Mouse (Mus musculus) CH12.LX (cell line): ENCODE results near the gene Rexo1. TPM values are rescaled to one million over a fixed set of nuclear protein-coding genes. Genes with fewer than 3 reads are reported as not detected.

ENCODE experiments used
- DNase-seq: peaks from one replicate; pipeline ENCODE4 v3.0.0-alpha.2; 2013; ENCODE audit errors: extremely low read depth
- H3K27ac ChIP-seq: 2 replicates; pipeline ENCODE4 v1.5.1; 2012; ENCODE audit warnings: low read depth, mild to moderate bottlenecking, control low read depth, moderate library complexity; ENCODE audit not compliant: insufficient read depth
- H3K27me3 ChIP-seq: replicated peaks from 2 replicates; pipeline ENCODE3; 2012; ENCODE audit warnings: inconsistent platforms
- H3K36me3 ChIP-seq, 2 experiments: replicated peaks in 1 of 2; 2 replicates each; pipeline versions ENCODE3 to v1.6.1; 2012; ENCODE audit warnings: inconsistent platforms in 1 of 2, low read length in 1 of 2, mild to moderate bottlenecking in 1 of 2, mixed read lengths in 1 of 2, moderate library complexity in 1 of 2; ENCODE audit not compliant: control insufficient read depth in 1 of 2, insufficient read depth in 1 of 2
- H3K4me1 ChIP-seq, 2 experiments: 2 replicates each; pipeline ENCODE4 v1.6.1; 2012; ENCODE audit warnings: inconsistent platforms in 1 of 2, moderate library complexity in 1 of 2; ENCODE audit not compliant: insufficient read depth in 2 of 2, control insufficient read depth in 1 of 2
- H3K4me2 ChIP-seq: 2 replicates; pipeline ENCODE4 v1.6.1; 2012; ENCODE audit warnings: low read depth, mild to moderate bottlenecking, control low read depth; ENCODE audit not compliant: poor library complexity, insufficient read depth, severe bottlenecking
- H3K4me3 ChIP-seq, 3 experiments: fragments of 150-350 bp in 1 of 3; sonication (generic) in 1 of 3; replicated peaks in 1 of 3; 2 replicates each; pipeline versions ENCODE3 to v1.5.1; 2011 to 2012; ENCODE audit warnings: low read depth in 2 of 3, low read length in 2 of 3, mild to moderate bottlenecking in 2 of 3, moderate library complexity in 2 of 3, control low read depth in 1 of 3, improper control_type of control experiment in 1 of 3, inconsistent platforms in 1 of 3, mixed read lengths in 1 of 3; ENCODE audit not compliant: poor library complexity in 1 of 3
- H3K79me2 ChIP-seq: replicated peaks from 2 replicates; pipeline ENCODE4 v1.6.1; 2012; ENCODE audit warnings: mild to moderate bottlenecking, moderate library complexity; ENCODE audit not compliant: control insufficient read depth, poor library complexity, insufficient read depth, severe bottlenecking; ENCODE audit errors: extremely low read depth
- H3K9ac ChIP-seq: 2 replicates; pipeline ENCODE4 v1.6.1; 2012; ENCODE audit warnings: low read depth, mild to moderate bottlenecking, control low read depth, moderate library complexity; ENCODE audit not compliant: insufficient read depth
- H3K9me3 ChIP-seq: replicated peaks from 2 replicates; pipeline ENCODE3; 2012; ENCODE audit warnings: low read length, inconsistent platforms, mixed read lengths
- BHLHE40 ChIP-seq: IDR thresholded peaks from 2 replicates; pipeline ENCODE4 v1.6.1; 2011; ENCODE audit warnings: mild to moderate bottlenecking, low read depth, low read length, improper control_type of control experiment
- CHD1 ChIP-seq: IDR thresholded peaks from 2 replicates; pipeline ENCODE4 v1.6.1; 2012; ENCODE audit warnings: low read depth, low read length, improper control_type of control experiment, inconsistent platforms
- CHD2 ChIP-seq: IDR thresholded peaks from 2 replicates; pipeline ENCODE4 v1.6.1; 2011; ENCODE audit warnings: low read length, improper control_type of control experiment
- CTCF ChIP-seq, 2 experiments: IDR thresholded peaks in 1 of 2; conservative IDR thresholded peaks in 1 of 2; 2 replicates each; pipeline ENCODE4 v1.5.1; 2011 to 2012; ENCODE audit warnings: low read depth in 2 of 2, low read length in 2 of 2, improper control_type of control experiment in 1 of 2, inconsistent platforms in 1 of 2, mild to moderate bottlenecking in 1 of 2, moderate library complexity in 1 of 2
- E2F4 ChIP-seq: IDR thresholded peaks from 2 replicates; pipeline ENCODE4 v1.6.1; 2011; ENCODE audit warnings: low read depth, low read length, improper control_type of control experiment; ENCODE audit not compliant: insufficient replicate concordance
- ELF1 ChIP-seq: IDR thresholded peaks from 2 replicates; pipeline ENCODE4 v1.6.1; 2014; ENCODE audit warnings: low read depth, mild to moderate bottlenecking, inconsistent platforms, low read length, improper control_type of control experiment
- EP300 ChIP-seq: IDR thresholded peaks from 2 replicates; pipeline ENCODE4 v1.6.1; 2011; ENCODE audit warnings: low read length, improper control_type of control experiment
- ETS1 ChIP-seq: conservative IDR thresholded peaks from 2 replicates; pipeline ENCODE4 v1.6.1; 2012; ENCODE audit warnings: low read depth, mild to moderate bottlenecking, inconsistent platforms, low read length, improper control_type of control experiment, moderate library complexity
- GABPA ChIP-seq: IDR thresholded peaks from 2 replicates; pipeline ENCODE4 v1.6.1; 2012; ENCODE audit warnings: low read depth, low read length, improper control_type of control experiment, inconsistent platforms; ENCODE audit not compliant: insufficient replicate concordance
- JUND ChIP-seq: conservative IDR thresholded peaks from 2 replicates; pipeline ENCODE4 v1.6.1; 2011; ENCODE audit warnings: low read depth, low read length, improper control_type of control experiment
- MAFK ChIP-seq: IDR thresholded peaks from 2 replicates; pipeline ENCODE4 v1.6.1; 2011; ENCODE audit warnings: low read length, improper control_type of control experiment; ENCODE audit not compliant: insufficient replicate concordance
- MAX ChIP-seq: IDR thresholded peaks from 2 replicates; pipeline ENCODE4 v1.6.1; 2011; ENCODE audit warnings: low read length, improper control_type of control experiment
- MAZ ChIP-seq: IDR thresholded peaks from 2 replicates; pipeline ENCODE4 v1.6.1; 2012; ENCODE audit warnings: low read depth, mild to moderate bottlenecking, inconsistent platforms, low read length, improper control_type of control experiment, moderate library complexity
- MEF2A ChIP-seq: IDR thresholded peaks from 2 replicates; pipeline ENCODE4 v1.6.1; 2014; ENCODE audit warnings: low read depth, mild to moderate bottlenecking, inconsistent platforms, low read length, improper control_type of control experiment, borderline replicate concordance
- NELFE ChIP-seq: IDR thresholded peaks from 2 replicates; pipeline ENCODE4 v1.6.1; 2011; ENCODE audit warnings: low read depth, low read length, improper control_type of control experiment
- NRF1 ChIP-seq: IDR thresholded peaks from 2 replicates; pipeline ENCODE4 v1.6.1; 2014; ENCODE audit warnings: low read depth, mild to moderate bottlenecking, inconsistent platforms, low read length, improper control_type of control experiment, moderate library complexity
- PAX5 ChIP-seq: IDR thresholded peaks from 2 replicates; pipeline ENCODE4 v1.6.1; 2012; ENCODE audit warnings: low read length, inconsistent platforms, mixed read lengths
- POLR2AphosphoS2 ChIP-seq: IDR thresholded peaks from 2 replicates; pipeline ENCODE4 v1.6.1; 2011; ENCODE audit warnings: low read depth, low read length, improper control_type of control experiment
- RAD21 ChIP-seq: IDR thresholded peaks from 2 replicates; pipeline ENCODE4 v1.6.1; 2011; ENCODE audit warnings: low read depth, mild to moderate bottlenecking, low read length, improper control_type of control experiment, moderate library complexity
- RCOR1 ChIP-seq: conservative IDR thresholded peaks from 2 replicates; pipeline ENCODE4 v1.6.1; 2012; ENCODE audit warnings: low read depth, mild to moderate bottlenecking, inconsistent platforms, low read length, improper control_type of control experiment
- SMC3 ChIP-seq: IDR thresholded peaks from 2 replicates; pipeline ENCODE4 v1.6.1; 2011; ENCODE audit warnings: low read depth, low read length, improper control_type of control experiment
- TCF12 ChIP-seq: IDR thresholded peaks from 2 replicates; pipeline ENCODE4 v1.6.1; 2014; ENCODE audit warnings: low read depth, mild to moderate bottlenecking, inconsistent platforms, low read length, improper control_type of control experiment
- UBTF ChIP-seq: IDR thresholded peaks from 2 replicates; pipeline ENCODE4 v1.6.1; 2012; ENCODE audit warnings: low read depth, mild to moderate bottlenecking, inconsistent platforms, low read length, improper control_type of control experiment, moderate library complexity
- USF1 ChIP-seq: IDR thresholded peaks from 2 replicates; pipeline ENCODE4 v1.6.1; 2014; ENCODE audit warnings: low read depth, mild to moderate bottlenecking, inconsistent platforms, low read length, improper control_type of control experiment
- USF2 ChIP-seq: conservative IDR thresholded peaks from 2 replicates; pipeline ENCODE4 v1.6.1; 2011; ENCODE audit warnings: low read depth, low read length, improper control_type of control experiment
- ZC3H11A ChIP-seq: IDR thresholded peaks from 2 replicates; pipeline ENCODE4 v1.6.1; 2012; ENCODE audit warnings: low read depth, mild to moderate bottlenecking, inconsistent platforms, low read length, improper control_type of control experiment
- ZMIZ1 ChIP-seq: IDR thresholded peaks from 2 replicates; pipeline ENCODE4 v1.6.1; 2012; ENCODE audit warnings: low read depth, mild to moderate bottlenecking, inconsistent platforms, low read length, improper control_type of control experiment
- ZNF384 ChIP-seq: IDR thresholded peaks from 2 replicates; pipeline ENCODE4 v1.6.1; 2012; ENCODE audit warnings: low read depth, low read length, improper control_type of control experiment, inconsistent platforms
- dilution Hi-C: fragments of 300-500 bp; cut with MboI; formaldehyde crosslinking; loops from 2 replicates; pipeline ENCODE4 v1.14.3; 2020; ENCODE audit warnings: low sequenced_read_pairs; ENCODE audit not compliant: extremely low pct_unique_long_range_greater_than_20kb, extremely low pct_ligation_motif_present
- in situ Hi-C: fragments of 300-500 bp; cut with MboI; formaldehyde crosslinking; loops from 3 replicates; pipeline ENCODE4 v1.14.3; 2019; ENCODE audit warnings: low sequenced_read_pairs, low pct_ligation_motif_present, low pct_unique_long_range_greater_than_20kb, mixed read lengths
- polyA plus RNA-seq: library from polyadenylated mRNA; unstranded; fragments of >175 nt; gene quantifications from 2 replicates; pipeline ENCODE4 v1.2.1, GENCODE M21; 2012; ENCODE audit warnings: low read depth; ENCODE audit not compliant: insufficient read length
- total RNA-seq, 2 experiments: library from RNA; depleted of rRNA; stranded (reverse); fragments of 300-350 nt in 1 of 2; fragments of >200 nt in 1 of 2; gene quantifications; 2 replicates each; pipeline ENCODE4 v1.2.3; 2012 to 2014

The Rexo1 gene
- total and polyA plus RNA-seq, 3 experiments, result 7.0 to 41.9 (median 17.7) TPM

- TF ChIP-seq ZC3H11A (no peak), USF2 (no peak), POLR2AphosphoS2 (no peak), MEF2A (peak; percentile 15; the same call in 1 of the 2 replicates), JUND (no peak), ZMIZ1 (no peak), MAZ (no peak)
- TF ChIP-seq, all 38 proteins: peak for 7
Measured at GRCm38 (mm10) chr10:80569664-80570066, 8.3 kb upstream of the Rexo1 start (continued).

- H3K4me1 ChIP-seq, result peaks cover 9 to 50% of the 10 kb centered on the region in 2 experiments
- dilution Hi-C loops, result no loop called here
- H3K4me2 ChIP-seq, result peak overlapping the region; percentile 89
Measured at GRCm38 (mm10) chr10:80568876-80569275, 7.5 kb upstream of the Rexo1 start.

GRCm38 (mm10) chr10:80566375-80567092, 5.2 kb upstream of the Rexo1 start:
- peak; percentile 79 for DNase-seq
- Histone ChIP-seq H3K27me3 (no peaks in the 10 kb centered on the region), H3K4me2 (no peak overlapping the region), H3K9ac (no peak overlapping the region), H3K79me2 (peaks cover 21% of the 10 kb centered on the region), H3K4me1 (peaks cover 10 to 39% of the 10 kb centered on the region in 2 experiments), H3K9me3 (no peaks in the 10 kb centered on the region), H3K27ac (no peak overlapping the region), H3K4me3 (no peak overlapping the region), H3K36me3 (peaks cover 16 to 52% of the 10 kb centered on the region in 2 experiments)
- in situ Hi-C loops (no loop called here), dilution Hi-C loops (no loop called here)
- TF ChIP-seq JUND (no peak), BHLHE40 (no peak), ETS1 (no peak), RAD21 (peak; percentile 74), ZNF384 (no peak), CHD1 (no peak), MAFK (no peak), SMC3 (peak; percentile 68), UBTF (no peak), ZC3H11A (no peak), MAX (no peak), TCF12 (0 out of 2 replicates have a peak, but pooled peaks have one; percentile 25), PAX5 (no peak), ELF1 (peak; percentile 12; the same call in 1 of the 2 replicates), MEF2A (peak; percentile 40; the same call in 1 of the 2 replicates), CTCF (conservative IDR thresholded peaks at IDR 0.05 in 1 of 2, IDR thresholded peaks at IDR 0.05 in 1 of 2; ENCODE audit: low read depth in 2 of 2, low read length in 2 of 2) (peak; percentile 86 to 88), GABPA (no peak), POLR2AphosphoS2 (peak; percentile 85), NELFE (0 out of 2 replicates have a peak, but pooled peaks have one; percentile 10), E2F4 (no peak), USF1 (no peak), EP300 (no peak), NRF1 (0 out of 2 replicates have a peak, but pooled peaks have one; percentile 46), RCOR1 (no peak), CHD2 (peak; percentile 83)

More at GRCm38 (mm10) chr10:80568876-80569275, 7.5 kb upstream of the Rexo1 start:
- in situ Hi-C loops, result no loop called here
- Histone ChIP-seq H3K36me3 (peaks cover 16 to 54% of the 10 kb centered on the region in 2 experiments), H3K9ac (peak overlapping the region; percentile 56; the same call in 1 of the 2 replicates), H3K27ac (peak overlapping the region; percentile 95), H3K79me2 (peaks cover 43% of the 10 kb centered on the region), H3K9me3 (no peaks in the 10 kb centered on the region), H3K4me3 (peak overlapping the region in 1 of 3 experiments; percentile 43), H3K27me3 (no peaks in the 10 kb centered on the region)
- no peak for DNase-seq
- TF ChIP-seq TCF12 (no peak), BHLHE40 (peak; percentile 42)
